Mouse (Mus musculus) heart, adult 2 months (tissue): ENCODE results near the gene Lrp5.

Experiments used
- CTCF ChIP-seq: fragments of 200-600 bp; IDR thresholded peaks from 2 replicates; pipeline ENCODE4 v1.8.1; 2022; ENCODE audit warnings: antibody characterized with exemption, mild to moderate bottlenecking, moderate library complexity
- POLR2A ChIP-seq: fragments of 200-500 bp; IDR thresholded peaks from 2 replicates; pipeline ENCODE4 v1.6.1; 2011; ENCODE audit warnings: mild to moderate bottlenecking, low read depth, low read length, control low read depth; ENCODE audit not compliant: insufficient read depth

DNA sequence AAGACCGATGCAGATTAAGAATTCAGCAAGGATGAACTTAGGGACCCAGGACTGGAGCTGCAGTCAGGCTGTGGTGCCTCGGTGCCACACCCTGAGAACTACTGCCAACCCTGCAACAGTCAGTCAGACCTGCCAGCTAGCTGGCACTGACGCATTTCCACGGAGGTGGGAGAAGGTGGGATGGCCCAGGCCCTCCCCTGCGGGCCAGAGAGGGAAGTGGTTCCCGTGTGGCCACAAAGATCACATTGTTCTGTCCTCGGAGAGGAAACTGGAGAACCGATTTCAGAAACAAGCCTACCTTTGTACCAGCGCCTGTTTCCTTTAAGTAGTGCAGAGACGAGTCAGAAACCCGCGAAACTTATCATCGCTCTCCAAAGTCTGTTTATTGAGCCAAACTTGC, 17.3 kb downstream of the Lrp5 start:
- TF ChIP-seq CTCF (peak; percentile 51), POLR2A (peak; percentile 48)
